Mouse (Mus musculus) fibroblast of lung, adult 2 months (primary cell): ENCODE results near the gene Ccdc194.
"Not testable (repeated sequence)": the region's sequence is repeated elsewhere in the genome, so short reads cannot be mapped to it uniquely, and the experiment has no call there.

Experiments used
- DNase-seq: peaks from one replicate; pipeline ENCODE4 v3.0.0-alpha.2; 2011; ENCODE audit warnings: low read depth

The Ccdc194 gene

GRCm38 (mm10) chr8:71554001-71554400 lies 28.5 kb upstream of the Ccdc194 start:
- DNase-seq = no peak

- no peak for DNase-seq
Measured at GRCm38 (mm10) chr8:71552770-71553169, 27.3 kb upstream of the Ccdc194 start.

GRCm38 (mm10) chr8:71550754-71551153 lies 25.2 kb upstream of the Ccdc194 start:
- no peak for DNase-seq

- no peak for DNase-seq
Measured at GRCm38 (mm10) chr8:71547590-71547989, 22.1 kb upstream of the Ccdc194 start.

- no peak for DNase-seq
Measured at GRCm38 (mm10) chr8:71545053-71545452, 19.5 kb upstream of the Ccdc194 start.

GRCm38 (mm10) chr8:71543755-71544154 lies 18.2 kb upstream of the Ccdc194 start:
- DNase-seq = no peak

GRCm38 (mm10) chr8:71542632-71543343 lies 17.3 kb upstream of the Ccdc194 start, which contains the start of gene Mvb12a:
Gene Mvb12a, plus strand, starts transcription at chr8:71542922.
- peak; percentile 99 for DNase-seq

- DNase-seq = peak; percentile 74
Measured at GRCm38 (mm10) chr8:71537028-71537867, 11.7 kb upstream of the Ccdc194 start, which contains the start of gene Bst2. Gene Bst2, minus strand, starts transcription at chr8:71537456.

GRCm38 (mm10) chr8:71535663-71536062 lies 10.2 kb upstream of the Ccdc194 start:
- no peak for DNase-seq

- DNase-seq = no peak
Measured at GRCm38 (mm10) chr8:71534263-71534810, 8.8 kb upstream of the Ccdc194 start.

GRCm38 (mm10) chr8:71530735-71531467 lies 5.4 kb upstream of the Ccdc194 start:
- not testable (repeated sequence) for DNase-seq

- DNase-seq = no peak
Measured at GRCm38 (mm10) chr8:71528362-71529073, 3.0 kb upstream of the Ccdc194 start.

- no peak for DNase-seq
Measured at GRCm38 (mm10) chr8:71527162-71527870, 1.8 kb upstream of the Ccdc194 start.

- DNase-seq = no peak
Measured at GRCm38 (mm10) chr8:71526272-71526671, 761 bp upstream of the Ccdc194 start.

- peak; percentile 93 for DNase-seq
Measured at GRCm38 (mm10) chr8:71521634-71522033, 3.9 kb downstream of the Ccdc194 start.

GRCm38 (mm10) chr8:71519037-71519825 lies 6.3 kb downstream of the Ccdc194 start:
- not testable (repeated sequence) for DNase-seq

- DNase-seq = no peak
Measured at GRCm38 (mm10) chr8:71516786-71517185, 8.7 kb downstream of the Ccdc194 start.

GRCm38 (mm10) chr8:71515043-71515442 lies 10.5 kb downstream of the Ccdc194 start:
- DNase-seq = no peak

GRCm38 (mm10) chr8:71513018-71513754 lies 12.3 kb downstream of the Ccdc194 start:
- no peak for DNase-seq
